Mouse (Mus musculus): ENCODE measurements at regions not wholly inside any gene's neighbourhood (a gene's known extent, or its start where the extent isn't known, plus 50 kb on each side); places are given as distances from the start of the nearest gene placed in this dataset.

DNA sequence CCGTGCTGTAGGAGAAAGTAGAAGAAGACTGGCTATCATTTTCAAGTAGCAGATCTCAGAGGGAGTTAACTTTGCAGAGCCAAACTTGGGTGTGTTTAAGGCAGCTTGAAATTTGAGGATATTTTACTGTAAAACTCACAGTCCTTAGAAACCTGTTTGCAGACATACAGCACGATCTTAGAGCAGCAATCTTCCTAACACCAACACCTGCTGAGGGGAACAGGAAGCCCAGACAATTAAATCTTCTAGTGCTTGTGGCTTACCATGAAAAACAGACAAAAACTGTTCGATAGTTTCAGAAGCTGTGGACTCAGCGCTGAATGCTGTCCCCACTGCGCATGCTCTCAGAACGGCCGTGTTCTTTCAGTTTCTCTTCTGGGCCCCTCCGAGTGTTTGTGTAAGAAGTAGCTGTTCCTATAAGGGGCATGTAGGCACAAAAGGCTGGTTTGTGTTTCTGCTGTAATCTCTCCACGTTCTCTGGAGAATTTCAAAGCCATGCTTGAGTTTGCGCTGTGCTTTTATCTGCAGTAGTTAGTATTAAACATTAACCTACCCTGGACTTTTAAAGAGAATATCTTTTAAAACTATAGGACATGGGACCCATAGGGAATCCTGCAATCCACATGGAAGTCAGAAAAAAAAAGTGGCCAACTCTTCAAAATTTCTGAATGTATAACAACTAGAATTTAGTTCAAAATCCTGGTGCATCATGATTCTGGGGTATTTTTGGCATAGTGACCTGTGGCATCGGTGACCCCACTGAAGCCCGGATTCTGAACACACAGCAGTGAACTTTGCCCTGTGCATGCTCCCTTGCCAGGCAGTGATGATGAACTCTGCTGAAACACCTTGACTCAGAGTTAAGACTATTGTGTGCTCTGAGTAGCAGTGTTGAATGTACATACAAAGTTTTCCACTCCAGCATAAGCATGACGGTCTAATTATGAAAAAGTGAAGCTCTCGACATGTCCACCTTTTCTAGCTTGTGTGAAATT lies 584.4 kb downstream of the Etnk1 start:
- TF ChIP-seq EP300 (IDR thresholded peaks at IDR 0.05; ENCODE audit: low read depth) (no peak), CTCF (IDR thresholded peaks at IDR 0.05; ENCODE audit: low read depth) (no peak)

Data from liver, postnatal 0 days (tissue).